Mouse (Mus musculus): ENCODE results near the gene Llgl2. TPM values are rescaled to one million over a fixed set of nuclear protein-coding genes. Genes with fewer than 3 reads are reported as not detected.

Gene Llgl2
- polyA plus RNA-seq, 1 experiment from 2014 or later = 41.1 TPM

DNA sequence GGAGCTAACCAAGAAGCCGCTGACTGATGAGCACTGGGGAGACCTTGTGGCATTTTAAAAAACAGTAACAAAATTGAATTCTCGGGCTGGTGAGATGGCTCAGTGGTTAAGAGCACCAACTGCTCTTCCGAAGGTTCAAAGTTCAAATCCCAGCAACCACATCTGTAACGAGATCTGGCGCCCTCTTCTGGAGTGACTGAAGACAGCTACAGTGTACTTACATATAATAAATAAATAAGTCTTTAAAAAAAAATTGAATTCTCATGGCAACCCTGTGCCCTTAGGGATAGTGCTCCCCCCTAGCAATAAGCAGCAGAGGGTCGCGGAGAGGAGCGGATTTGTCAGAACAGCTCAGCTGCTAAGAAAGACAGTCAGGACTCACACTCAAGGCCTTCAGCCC lies 40.0 kb downstream of the Llgl2 start:
- Histone ChIP-seq H3K4me2 (replicated peaks; ENCODE audit: low read depth, low read length) (no peak overlapping the region), H3K27me3 (ENCODE audit: control insufficient read depth, insufficient read depth, low read length) (peaks cover 15% of the 10 kb centered on the region), H3K27ac (ENCODE audit: low read length) (no peak overlapping the region), H3K9me3 (ENCODE audit: control insufficient read depth, low read depth, low read length) (no peaks in the 10 kb centered on the region), H3K4me3 (ENCODE audit: low read depth, low read length) (no peak overlapping the region), H3K4me1 (ENCODE audit: control insufficient read depth, insufficient read depth, low read length) (0 out of 2 replicates have a peak, but pooled peaks cover 5% of the 10 kb centered on the region), H3K9ac (replicated peaks; ENCODE audit: low read depth, low read length) (no peak overlapping the region), H3K36me3 (ENCODE audit: control insufficient read depth, insufficient read depth, low read length) (no peaks in the 10 kb centered on the region)
- 79% methylated on average over 8 of the region's 8 CpGs for WGBS
- no peak for ATAC-seq (ENCODE audit: insufficient number of reproducible peaks, insufficient read depth, low FRiP score, low read depth)

DNA sequence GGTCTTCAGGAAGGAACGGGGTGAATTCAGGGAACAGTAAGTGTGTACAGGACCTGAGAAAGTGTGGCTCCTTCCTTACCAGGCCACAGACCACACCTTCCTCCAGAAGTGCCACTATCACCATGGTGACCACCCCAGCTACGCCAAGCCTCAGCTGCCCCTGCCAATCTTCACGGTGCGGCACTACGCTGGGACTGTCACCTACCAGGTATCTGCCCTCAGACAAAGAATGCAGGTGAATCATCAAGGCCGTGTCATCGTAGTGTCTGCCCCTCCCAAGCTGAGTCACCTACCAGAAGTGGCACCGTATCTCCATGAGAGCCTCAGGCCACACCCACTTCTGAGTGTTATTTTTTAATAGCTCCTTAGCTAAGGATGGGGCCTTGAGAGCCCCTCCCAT lies 45.5 kb downstream of the Llgl2 start:
- Histone ChIP-seq H3K36me3 (ENCODE audit: control insufficient read depth, insufficient read depth, low read length) (no peaks in the 10 kb centered on the region), H3K4me2 (replicated peaks; ENCODE audit: low read depth, low read length) (no peak overlapping the region), H3K9me3 (ENCODE audit: control insufficient read depth, low read depth, low read length) (no peaks in the 10 kb centered on the region), H3K4me1 (ENCODE audit: control insufficient read depth, insufficient read depth, low read length) (no peaks in the 10 kb centered on the region), H3K27me3 (ENCODE audit: control insufficient read depth, insufficient read depth, low read length) (no peaks in the 10 kb centered on the region), H3K27ac (ENCODE audit: low read length) (no peak overlapping the region), H3K9ac (replicated peaks; ENCODE audit: low read depth, low read length) (no peak overlapping the region), H3K4me3 (ENCODE audit: low read depth, low read length) (no peak overlapping the region)
- 64% methylated on average over 8 of the region's 8 CpGs for WGBS
- peak; percentile 50 for ATAC-seq (ENCODE audit: insufficient number of reproducible peaks, insufficient read depth, low FRiP score, low read depth)

DNA sequence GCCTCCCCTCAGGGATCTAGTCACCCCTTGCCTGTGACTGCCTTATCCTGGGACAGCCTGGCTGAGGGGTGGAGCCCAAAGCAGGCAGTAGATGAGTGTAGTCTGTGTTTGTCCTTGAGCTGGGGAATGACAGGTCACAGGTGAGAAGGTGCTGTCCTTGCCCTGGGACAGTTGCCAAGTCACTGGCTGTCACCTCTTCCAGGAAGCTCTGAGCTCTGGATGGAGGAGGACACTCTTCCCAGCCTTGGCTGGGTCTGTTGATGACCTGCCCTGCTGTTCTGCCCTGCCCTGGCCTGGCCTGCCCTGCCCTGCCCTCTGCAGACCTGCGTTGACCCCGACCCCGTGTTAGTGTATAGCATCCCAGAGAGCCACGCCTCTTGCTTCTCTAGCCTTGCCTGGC lies 48.6 kb downstream of the Llgl2 start:
- H3K27ac ChIP-seq (ENCODE audit: low read length) = no peak overlapping the region
- H3K9me3 ChIP-seq (ENCODE audit: control insufficient read depth, low read depth, low read length) = no peaks in the 10 kb centered on the region
- no peaks in the 10 kb centered on the region for H3K27me3 ChIP-seq (ENCODE audit: control insufficient read depth, insufficient read depth, low read length)
- no peaks in the 10 kb centered on the region for H3K36me3 ChIP-seq (ENCODE audit: control insufficient read depth, insufficient read depth, low read length)
- no peaks in the 10 kb centered on the region for H3K4me1 ChIP-seq (ENCODE audit: control insufficient read depth, insufficient read depth, low read length)
- no peak overlapping the region for H3K9ac ChIP-seq (replicated peaks; ENCODE audit: low read depth, low read length)
- H3K4me3 ChIP-seq (ENCODE audit: low read depth, low read length) = no peak overlapping the region
- 55% methylated on average over 4 of the region's 4 CpGs for WGBS
- no peak overlapping the region for H3K4me2 ChIP-seq (replicated peaks; ENCODE audit: low read depth, low read length)
- ATAC-seq (ENCODE audit: insufficient number of reproducible peaks, insufficient read depth, low FRiP score, low read depth) = no peak

DNA sequence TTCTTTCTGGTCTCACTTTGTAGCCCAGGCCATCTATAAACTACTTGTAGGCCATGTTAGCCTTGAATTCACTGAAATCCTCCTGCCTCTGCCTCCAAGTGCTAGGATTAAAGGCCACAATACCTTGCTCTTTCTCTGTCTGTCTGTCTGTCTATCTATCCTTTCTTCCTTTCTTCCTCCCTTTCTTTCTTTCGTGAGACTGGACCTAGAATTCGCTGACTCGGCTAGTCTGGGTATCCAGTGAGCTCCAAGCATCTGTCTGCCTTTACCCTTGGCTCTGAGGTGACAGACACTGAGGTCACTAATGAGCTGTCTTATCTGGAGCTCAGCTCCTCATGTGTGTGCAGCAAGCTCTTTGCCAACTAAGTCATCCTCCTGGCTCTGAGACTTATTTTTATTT lies 52.1 kb downstream of the Llgl2 start:
- H3K4me3 ChIP-seq (ENCODE audit: low read depth, low read length) = no peak overlapping the region
- no peak for ATAC-seq (ENCODE audit: insufficient number of reproducible peaks, insufficient read depth, low FRiP score, low read depth)
- no peak overlapping the region for H3K9ac ChIP-seq (replicated peaks; ENCODE audit: low read depth, low read length)
- H3K9me3 ChIP-seq (ENCODE audit: control insufficient read depth, low read depth, low read length) = no peaks in the 10 kb centered on the region
- no peak overlapping the region for H3K4me2 ChIP-seq (replicated peaks; ENCODE audit: low read depth, low read length)
- WGBS = 87% methylated on average over 3 of the region's 3 CpGs
- no peaks in the 10 kb centered on the region for H3K27me3 ChIP-seq (ENCODE audit: control insufficient read depth, insufficient read depth, low read length)
- no peaks in the 10 kb centered on the region for H3K36me3 ChIP-seq (ENCODE audit: control insufficient read depth, insufficient read depth, low read length)
- H3K4me1 ChIP-seq (ENCODE audit: control insufficient read depth, insufficient read depth, low read length) = no peaks in the 10 kb centered on the region
- no peak overlapping the region for H3K27ac ChIP-seq (ENCODE audit: low read length)

DNA sequence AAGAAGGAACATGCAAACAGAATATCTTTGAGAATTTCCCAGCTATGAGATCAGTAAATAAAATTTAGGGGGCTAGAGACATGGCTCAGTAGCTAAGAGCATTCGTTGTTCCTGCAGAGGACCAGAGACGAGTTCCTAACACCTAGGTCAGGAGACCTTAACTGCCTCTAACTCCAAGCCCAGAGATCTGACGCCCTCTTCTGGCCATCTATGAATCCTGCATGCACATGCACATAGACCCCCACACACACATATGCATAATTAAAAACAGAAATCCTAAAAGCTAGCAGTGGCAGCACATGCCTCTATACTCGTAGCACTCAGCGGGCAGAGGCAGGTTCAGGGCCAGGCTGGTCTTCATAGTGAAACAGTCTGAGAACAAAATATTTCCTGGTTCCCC lies 52.6 kb downstream of the Llgl2 start:
- WGBS = 86% methylated on average over 5 of the region's 5 CpGs
- no peaks in the 10 kb centered on the region for H3K4me1 ChIP-seq (ENCODE audit: control insufficient read depth, insufficient read depth, low read length)
- no peak for ATAC-seq (ENCODE audit: insufficient number of reproducible peaks, insufficient read depth, low FRiP score, low read depth)
- H3K9me3 ChIP-seq (ENCODE audit: control insufficient read depth, low read depth, low read length) = no peaks in the 10 kb centered on the region
- no peak overlapping the region for H3K27ac ChIP-seq (ENCODE audit: low read length)
- no peak overlapping the region for H3K4me3 ChIP-seq (ENCODE audit: low read depth, low read length)
- H3K27me3 ChIP-seq (ENCODE audit: control insufficient read depth, insufficient read depth, low read length) = no peaks in the 10 kb centered on the region
- H3K9ac ChIP-seq (replicated peaks; ENCODE audit: low read depth, low read length) = no peak overlapping the region
- no peak overlapping the region for H3K4me2 ChIP-seq (replicated peaks; ENCODE audit: low read depth, low read length)
- H3K36me3 ChIP-seq (ENCODE audit: control insufficient read depth, insufficient read depth, low read length) = no peaks in the 10 kb centered on the region

DNA sequence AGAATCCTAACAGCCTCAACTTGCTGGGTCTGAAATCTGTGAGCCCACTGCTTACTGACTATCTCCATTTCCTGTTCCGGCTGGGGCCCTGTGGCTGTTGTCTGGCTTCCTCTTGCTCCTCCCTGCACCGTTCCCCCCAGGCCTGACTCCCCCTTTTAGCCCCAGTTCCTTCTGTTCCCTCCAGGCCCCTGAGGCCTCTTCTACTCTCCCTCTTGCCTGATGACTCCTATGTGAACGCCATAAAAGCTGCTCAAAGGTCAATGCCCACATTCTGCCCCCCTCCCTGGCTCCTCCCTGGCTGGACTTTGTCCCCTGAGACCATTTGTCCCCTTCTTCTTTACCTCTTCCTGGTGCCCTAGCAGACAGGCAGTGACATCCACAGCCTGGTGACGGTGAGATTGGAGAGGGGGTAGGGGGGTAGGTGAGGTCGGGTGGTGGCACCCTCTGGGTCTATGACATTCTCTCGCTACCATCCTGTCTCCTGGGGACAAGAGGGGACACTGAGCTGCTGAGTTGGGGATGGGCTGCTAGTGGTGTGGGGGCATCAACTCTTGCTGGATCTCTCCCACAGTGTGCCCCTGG lies 53.4 kb downstream of the Llgl2 start:
- Histone ChIP-seq H3K4me1 (ENCODE audit: control insufficient read depth, insufficient read depth, low read length) (no peaks in the 10 kb centered on the region), H3K27me3 (ENCODE audit: control insufficient read depth, insufficient read depth, low read length) (no peaks in the 10 kb centered on the region), H3K27ac (ENCODE audit: low read length) (no peak overlapping the region), H3K4me2 (replicated peaks; ENCODE audit: low read depth, low read length) (no peak overlapping the region), H3K4me3 (ENCODE audit: low read depth, low read length) (no peak overlapping the region), H3K36me3 (ENCODE audit: control insufficient read depth, insufficient read depth, low read length) (no peaks in the 10 kb centered on the region), H3K9ac (replicated peaks; ENCODE audit: low read depth, low read length) (no peak overlapping the region), H3K9me3 (ENCODE audit: control insufficient read depth, low read depth, low read length) (no peaks in the 10 kb centered on the region)
- no peak; the same call in 1 of the 2 replicates for ATAC-seq (ENCODE audit: insufficient number of reproducible peaks, insufficient read depth, low FRiP score, low read depth)
- 43% methylated on average over 6 of the region's 6 CpGs for WGBS

DNA sequence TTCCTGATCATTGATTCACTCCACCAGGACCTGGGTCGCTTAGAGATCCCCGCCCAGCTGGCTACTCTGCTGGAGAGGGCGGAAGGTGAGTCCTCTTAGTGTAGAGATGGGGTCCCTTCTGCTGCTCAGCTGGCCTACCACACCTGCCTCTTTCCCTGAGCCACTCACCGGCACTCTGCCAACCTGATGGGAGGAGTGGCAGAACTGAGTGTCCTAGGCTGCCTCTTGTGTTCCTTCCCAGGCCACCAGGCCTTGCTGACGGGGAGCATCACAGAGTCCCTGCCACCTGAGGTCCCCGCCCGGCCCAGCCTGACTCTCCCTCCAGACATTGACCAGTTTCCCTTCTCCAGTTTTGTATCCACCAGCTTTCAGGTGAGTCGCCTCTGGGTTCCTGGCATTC lies 54.2 kb downstream of the Llgl2 start:
- Histone ChIP-seq H3K27ac (ENCODE audit: low read length) (no peak overlapping the region), H3K27me3 (ENCODE audit: control insufficient read depth, insufficient read depth, low read length) (no peaks in the 10 kb centered on the region), H3K36me3 (ENCODE audit: control insufficient read depth, insufficient read depth, low read length) (no peaks in the 10 kb centered on the region), H3K4me1 (ENCODE audit: control insufficient read depth, insufficient read depth, low read length) (no peaks in the 10 kb centered on the region), H3K4me2 (replicated peaks; ENCODE audit: low read depth, low read length) (no peak overlapping the region), H3K9me3 (ENCODE audit: control insufficient read depth, low read depth, low read length) (no peaks in the 10 kb centered on the region), H3K9ac (replicated peaks; ENCODE audit: low read depth, low read length) (no peak overlapping the region), H3K4me3 (ENCODE audit: low read depth, low read length) (no peak overlapping the region)
- ATAC-seq (ENCODE audit: insufficient number of reproducible peaks, insufficient read depth, low FRiP score, low read depth) = no peak
- WGBS = 71% methylated on average over 8 of the region's 8 CpGs

DNA sequence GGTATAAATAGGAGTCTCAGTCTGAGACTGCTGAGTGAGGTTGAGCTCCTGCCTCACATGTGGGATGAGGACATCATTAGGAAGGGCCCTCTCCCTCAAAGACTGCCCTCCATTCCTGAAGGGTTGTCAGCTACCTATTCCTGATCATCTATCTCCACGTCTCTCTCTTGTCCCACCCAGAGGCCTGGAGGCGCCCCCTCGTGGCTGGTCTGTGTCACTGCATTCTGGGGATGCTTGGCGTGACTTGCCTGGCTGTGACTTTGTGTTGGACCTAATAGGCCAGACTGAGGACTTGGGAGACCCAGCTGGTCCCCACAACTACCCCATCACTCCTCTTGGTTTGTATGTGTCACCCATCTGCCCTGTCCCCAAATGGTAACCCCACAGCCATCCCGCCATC lies 57.2 kb downstream of the Llgl2 start:
- Histone ChIP-seq H3K4me1 (ENCODE audit: control insufficient read depth, insufficient read depth, low read length) (no peaks in the 10 kb centered on the region), H3K9ac (replicated peaks; ENCODE audit: low read depth, low read length) (no peak overlapping the region), H3K4me2 (replicated peaks; ENCODE audit: low read depth, low read length) (no peak overlapping the region), H3K36me3 (ENCODE audit: control insufficient read depth, insufficient read depth, low read length) (no peaks in the 10 kb centered on the region), H3K27ac (ENCODE audit: low read length) (no peak overlapping the region), H3K4me3 (ENCODE audit: low read depth, low read length) (no peak overlapping the region), H3K27me3 (ENCODE audit: control insufficient read depth, insufficient read depth, low read length) (no peaks in the 10 kb centered on the region), H3K9me3 (ENCODE audit: control insufficient read depth, low read depth, low read length) (no peaks in the 10 kb centered on the region)
- WGBS = 28% methylated on average over 5 of the region's 5 CpGs
- ATAC-seq (ENCODE audit: insufficient number of reproducible peaks, insufficient read depth, low FRiP score, low read depth) = no peak

DNA sequence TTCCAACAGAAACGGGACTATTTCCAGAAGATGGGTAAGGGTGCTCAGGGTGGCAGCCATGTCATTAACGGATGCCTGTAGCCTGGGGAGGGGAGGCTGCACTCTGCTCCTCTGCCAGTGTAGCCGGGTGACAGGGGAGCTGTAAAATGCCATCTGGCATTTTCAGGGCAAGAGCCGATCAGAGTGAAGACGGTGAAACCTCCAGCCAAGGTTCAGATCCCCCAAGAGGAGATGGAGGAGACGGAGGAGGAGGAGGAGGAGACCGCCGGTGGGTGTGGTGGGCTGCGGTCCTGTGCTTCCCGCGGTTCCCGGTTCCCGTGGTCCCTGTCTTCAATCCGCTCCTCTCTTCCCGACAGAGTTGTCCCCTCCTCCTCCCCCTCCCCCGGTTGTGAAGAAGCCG lies 59.4 kb downstream of the Llgl2 start:
- H3K9ac ChIP-seq (replicated peaks; ENCODE audit: low read depth, low read length) = no peak overlapping the region
- no peaks in the 10 kb centered on the region for H3K9me3 ChIP-seq (ENCODE audit: control insufficient read depth, low read depth, low read length)
- H3K4me1 ChIP-seq (ENCODE audit: control insufficient read depth, insufficient read depth, low read length) = no peaks in the 10 kb centered on the region
- 27% methylated on average over 17 of the region's 17 CpGs for WGBS
- no peak overlapping the region for H3K27ac ChIP-seq (ENCODE audit: low read length)
- H3K4me3 ChIP-seq (ENCODE audit: low read depth, low read length) = no peak overlapping the region
- H3K27me3 ChIP-seq (ENCODE audit: control insufficient read depth, insufficient read depth, low read length) = no peaks in the 10 kb centered on the region
- H3K4me2 ChIP-seq (replicated peaks; ENCODE audit: low read depth, low read length) = no peak overlapping the region
- ATAC-seq (ENCODE audit: insufficient number of reproducible peaks, insufficient read depth, low FRiP score, low read depth) = no peak
- no peaks in the 10 kb centered on the region for H3K36me3 ChIP-seq (ENCODE audit: control insufficient read depth, insufficient read depth, low read length)
